Mouse (Mus musculus) embryonic facial prominence, embryonic 14.5 days (tissue): ENCODE results near the gene Wdr60. TPM values are rescaled to one million over a fixed set of nuclear protein-coding genes. Genes with fewer than 3 reads are reported as not detected.

Experiments
- ATAC-seq: fragments of 200-750 bp; cut with Nextera tagmentation; 2 replicates; pipeline ENCODE4 v1.8.0; 2017; ENCODE audit warnings: low read depth, moderate number of reproducible peaks, moderate TSS enrichment
- DNase-seq: peaks from one replicate; pipeline ENCODE4 v3.0.0-alpha.2; 2015; ENCODE audit warnings: low spot score
- H3K27ac ChIP-seq: fragments of 300-500 bp; sonication (generic); replicated peaks from 2 replicates; pipeline ENCODE4 v1.5.1; 2014; ENCODE audit warnings: low read depth, mild to moderate bottlenecking, low read length, moderate library complexity
- H3K27me3 ChIP-seq: fragments of 300-500 bp; sonication (generic); replicated peaks from 2 replicates; pipeline ENCODE4 v1.6.1; 2014; ENCODE audit warnings: low read length; ENCODE audit not compliant: control insufficient read depth, insufficient read depth
- H3K36me3 ChIP-seq: fragments of 300-500 bp; sonication (generic); 2 replicates; pipeline ENCODE4 v1.6.1; 2014; ENCODE audit warnings: low read length, mixed read lengths; ENCODE audit not compliant: control insufficient read depth, insufficient read depth
- H3K4me1 ChIP-seq: fragments of 300-500 bp; sonication (generic); 2 replicates; pipeline ENCODE4 v1.6.1; 2014; ENCODE audit warnings: antibody characterized with exemption, low read length; ENCODE audit not compliant: control insufficient read depth, insufficient read depth
- H3K4me2 ChIP-seq: fragments of 300-500 bp; sonication (generic); 2 replicates; pipeline ENCODE4 v1.6.1; 2014; ENCODE audit warnings: low read depth, mild to moderate bottlenecking, low read length, moderate library complexity, mixed read lengths
- H3K4me3 ChIP-seq: fragments of 300-500 bp; sonication (generic); 2 replicates; pipeline ENCODE4 v1.5.1; 2014; ENCODE audit warnings: low read depth, mild to moderate bottlenecking, low read length
- H3K9ac ChIP-seq: fragments of 300-500 bp; sonication (generic); 2 replicates; pipeline ENCODE4 v1.6.1; 2014; ENCODE audit warnings: low read depth, mild to moderate bottlenecking, low read length, moderate library complexity, mixed read lengths
- H3K9me3 ChIP-seq: fragments of 300-500 bp; sonication (generic); 2 replicates; pipeline ENCODE4 v1.6.1; 2016; ENCODE audit warnings: low read length; ENCODE audit not compliant: control insufficient read depth
- WGBS: fragments of 180-500 bp; shearing (Covaris S2); extraction: QIAGEN DNeasy Blood & Tissue Kit; methylation state at CpG from one replicate; pipeline ENCODE4 v1.1.7; 2014; 5-methylcytosine and 5-hydroxymethylcytosine counted together
- polyA plus RNA-seq: library from polyadenylated mRNA; unstranded; fragments of >200 nt; fragmentation: Nextera tagmentation; extraction: Ambion mirVana; gene quantifications from 2 replicates; pipeline ENCODE4 v1.2.1, GENCODE M21; 2014

The Wdr60 gene
- polyA plus RNA-seq, 1 experiment from 2014 or later, result 18.6 TPM

GRCm38 (mm10) chr12:116283511-116283910 lies 20.7 kb upstream of the Wdr60 start:
- no peak for DNase-seq
- Histone ChIP-seq H3K36me3 (no peaks in the 10 kb centered on the region), H3K27ac (no peak overlapping the region), H3K4me3 (no peak overlapping the region), H3K9me3 (no peaks in the 10 kb centered on the region), H3K4me1 (peaks cover 10% of the 10 kb centered on the region; the same call in 1 of the 2 replicates), H3K9ac (no peak overlapping the region), H3K4me2 (no peak overlapping the region), H3K27me3 (no peaks in the 10 kb centered on the region)
- ATAC-seq, result no peak
- WGBS, result 89% methylated on average over 2 of the region's 2 CpGs

GRCm38 (mm10) chr12:116282856-116283255 lies 20.0 kb upstream of the Wdr60 start:
- DNase-seq (no peak), ATAC-seq (no peak)
- Histone ChIP-seq H3K9me3 (no peaks in the 10 kb centered on the region), H3K4me3 (no peak overlapping the region), H3K4me2 (0 out of 2 replicates have a peak overlapping the region, but pooled peaks have one; percentile 18), H3K4me1 (peaks cover 10% of the 10 kb centered on the region; the same call in 1 of the 2 replicates), H3K27ac (no peak overlapping the region), H3K36me3 (no peaks in the 10 kb centered on the region), H3K27me3 (no peaks in the 10 kb centered on the region), H3K9ac (no peak overlapping the region)
- 94% methylated on average over 2 of the region's 2 CpGs for WGBS

- H3K9ac ChIP-seq, result peak overlapping the region; percentile 97
- ATAC-seq, result peak; percentile 58; the same call in 1 of the 2 replicates
- peak overlapping the region; percentile 99 for H3K4me2 ChIP-seq
- H3K4me3 ChIP-seq, result peak overlapping the region; percentile 93
- no peaks in the 10 kb centered on the region for H3K36me3 ChIP-seq
- peaks cover 10% of the 10 kb centered on the region; the same call in 1 of the 2 replicates for H3K4me1 ChIP-seq
- no peaks in the 10 kb centered on the region for H3K27me3 ChIP-seq
- no peaks in the 10 kb centered on the region for H3K9me3 ChIP-seq
- under 1% methylated on average over 40 of the region's 55 CpGs for WGBS
- peak; percentile 9 for DNase-seq
- H3K27ac ChIP-seq, result peak overlapping the region; percentile 98
Observed at GRCm38 (mm10) chr12:116281427-116282281, 18.8 kb upstream of the Wdr60 start.

GRCm38 (mm10) chr12:116280653-116281364 lies 18.0 kb upstream of the Wdr60 start, which contains the start of gene Esyt2:
TSS of gene Esyt2 (plus strand) at chr12:116281196.
- H3K9ac ChIP-seq, result peak within 1 kb of the TSS; percentile 97
- H3K27me3 ChIP-seq, result no peaks in the 10 kb centered on the region
- peak within 1 kb of the TSS; percentile 93 for H3K4me3 ChIP-seq
- H3K36me3 ChIP-seq, result no peaks in the 10 kb centered on the region
- WGBS, result under 1% methylated on average over 52 of the region's 68 CpGs
- H3K4me1 ChIP-seq, result peaks cover 10% of the 10 kb centered on the region; the same call in 1 of the 2 replicates
- DNase-seq (peak; percentile 99), ATAC-seq (peak; percentile 97)
- H3K4me2 ChIP-seq, result peak within 1 kb of the TSS; percentile 99
- H3K9me3 ChIP-seq, result no peaks in the 10 kb centered on the region
- H3K27ac ChIP-seq, result peak within 1 kb of the TSS; percentile 98

GRCm38 (mm10) chr12:116280149-116280652 lies 17.4 kb upstream of the Wdr60 start:
- no peaks in the 10 kb centered on the region for H3K36me3 ChIP-seq
- peaks cover 10% of the 10 kb centered on the region; the same call in 1 of the 2 replicates for H3K4me1 ChIP-seq
- peak overlapping the region; percentile 98 for H3K27ac ChIP-seq
- no peaks in the 10 kb centered on the region for H3K27me3 ChIP-seq
- ATAC-seq (peak; percentile 2), DNase-seq (no peak)
- 2% methylated on average over 7 of the region's 7 CpGs for WGBS
- peak overlapping the region; percentile 64 for H3K4me2 ChIP-seq
- peak overlapping the region; percentile 93 for H3K4me3 ChIP-seq
- peak overlapping the region; percentile 97 for H3K9ac ChIP-seq
- H3K9me3 ChIP-seq, result no peaks in the 10 kb centered on the region

- Histone ChIP-seq H3K4me1 (peaks cover 10% of the 10 kb centered on the region; the same call in 1 of the 2 replicates), H3K4me2 (no peak overlapping the region), H3K27me3 (no peaks in the 10 kb centered on the region), H3K36me3 (no peaks in the 10 kb centered on the region), H3K9ac (no peak overlapping the region), H3K4me3 (no peak overlapping the region), H3K9me3 (no peaks in the 10 kb centered on the region), H3K27ac (no peak overlapping the region)
- DNase-seq (no peak), ATAC-seq (no peak)
- 95% methylated on average over 2 of the region's 2 CpGs for WGBS
Observed at GRCm38 (mm10) chr12:116279181-116279580, 16.4 kb upstream of the Wdr60 start.

- Histone ChIP-seq H3K4me3 (no peak overlapping the region), H3K36me3 (no peaks in the 10 kb centered on the region), H3K9ac (no peak overlapping the region), H3K27me3 (no peaks in the 10 kb centered on the region), H3K27ac (no peak overlapping the region), H3K4me2 (no peak overlapping the region), H3K4me1 (peaks cover 10% of the 10 kb centered on the region; the same call in 1 of the 2 replicates), H3K9me3 (no peaks in the 10 kb centered on the region)
- WGBS, result 92% methylated on average over 1 of the region's 1 CpGs
- ATAC-seq, result no peak
- no peak for DNase-seq
Observed at GRCm38 (mm10) chr12:116278541-116278940, 15.7 kb upstream of the Wdr60 start.

GRCm38 (mm10) chr12:116276961-116277360 lies 14.1 kb upstream of the Wdr60 start:
- H3K27me3 ChIP-seq, result no peaks in the 10 kb centered on the region
- no peaks in the 10 kb centered on the region for H3K9me3 ChIP-seq
- H3K4me1 ChIP-seq, result 0 out of 2 replicates have a peak, but pooled peaks cover 4% of the 10 kb centered on the region
- no peaks in the 10 kb centered on the region for H3K36me3 ChIP-seq
- DNase-seq, result no peak
- ATAC-seq, result no peak
- no peak overlapping the region for H3K4me3 ChIP-seq
- WGBS, result 67% methylated on average over 2 of the region's 2 CpGs
- H3K9ac ChIP-seq, result no peak overlapping the region
- no peak overlapping the region for H3K27ac ChIP-seq
- no peak overlapping the region for H3K4me2 ChIP-seq
